ENCODE assay signal across 9 mouse cellular contexts in genomic region chr6:135144516-135144915, GRCm38 (mm10). TPM values are rescaled to one million over a fixed set of nuclear protein-coding genes. Genes with fewer than 3 reads are reported as not detected.
DNase-seq lines count a peak whose midpoint lies in the region; ATAC-seq and TF ChIP-seq lines count a peak whose summit lies in the region.
"Had no signal": no experiment of that assay in that cellular context is flagged by ENCODE, and none has a peak within 500 bp of the region (broad histone marks: within the 10 kb centered on the region; RNA-seq: fewer than 3 reads in every experiment).

No protein-coding gene starts in this region.

- no peak overlapping the region for H3K4me2 ChIP-seq in neural tube, embryonic 11.5 days (ENCODE audit: low read depth)
- no peak overlapping the region for H3K4me2 ChIP-seq in hindbrain, postnatal 0 days (ENCODE audit: low read depth, low read length)
- no peak overlapping the region for H3K4me2 ChIP-seq in neural tube, embryonic 15.5 days
- H3K4me2 ChIP-seq: liver, embryonic 15.5 days had no signal

- 10% methylated on average over 3 of the region's 3 CpGs for WGBS in neural tube, embryonic 11.5 days
- 0% methylated on average over 3 of the region's 3 CpGs for WGBS in hindbrain, postnatal 0 days
- WGBS in neural tube, embryonic 15.5 days: 7% methylated on average over 3 of the region's 3 CpGs

- H3K36me3 ChIP-seq in neural tube, embryonic 11.5 days (ENCODE audit: control insufficient read depth, insufficient read depth, low read length): no peaks in the 10 kb centered on the region
- H3K36me3 ChIP-seq in hindbrain, postnatal 0 days (ENCODE audit: insufficient read depth, low read length): no peaks in the 10 kb centered on the region
- no peaks in the 10 kb centered on the region for H3K36me3 ChIP-seq in neural tube, embryonic 15.5 days

- H3K27me3 ChIP-seq in neural tube, embryonic 11.5 days (ENCODE audit: control insufficient read depth, insufficient read depth, low read length): no peaks in the 10 kb centered on the region
- H3K27me3 ChIP-seq in hindbrain, postnatal 0 days (ENCODE audit: insufficient read depth, low read length): no peaks in the 10 kb centered on the region
- no peaks in the 10 kb centered on the region for H3K27me3 ChIP-seq in neural tube, embryonic 15.5 days (replicated peaks)
- H3K27me3 ChIP-seq: liver, embryonic 15.5 days had no signal

- DNase-seq in frontal cortex, postnatal 25 days (ENCODE audit: low spot score in 2 of 2): no peak
- peak; percentile 44 for DNase-seq in neural tube, embryonic 11.5 days (ENCODE audit: low spot score)
- no peak for DNase-seq in neural tube, embryonic 10.5 days (ENCODE audit: extremely low spot score, low spot score)
- DNase-seq in brain, adult 2 months (ENCODE audit: low read depth, low spot score): peak; percentile 87
- peak; percentile 82 for DNase-seq in hindbrain, postnatal 0 days (ENCODE audit: low spot score)
- DNase-seq in ovary, postnatal 14 days (ENCODE audit: low spot score): no peak

- no peaks in the 10 kb centered on the region for H3K9me3 ChIP-seq in neural tube, embryonic 11.5 days (ENCODE audit: control insufficient read depth, low read length)
- H3K9me3 ChIP-seq in hindbrain, postnatal 0 days (ENCODE audit: low read length): no peaks in the 10 kb centered on the region
- H3K9me3 ChIP-seq in neural tube, embryonic 15.5 days (replicated peaks): no peaks in the 10 kb centered on the region
- H3K9me3 ChIP-seq: liver, embryonic 15.5 days had no signal

- no peak overlapping the region for H3K27ac ChIP-seq in neural tube, embryonic 11.5 days (ENCODE audit: low read depth, low read length)
- no peak overlapping the region for H3K27ac ChIP-seq in hindbrain, postnatal 0 days
- H3K27ac ChIP-seq in neural tube, embryonic 15.5 days (replicated peaks): no peak overlapping the region
- H3K27ac ChIP-seq: liver, embryonic 15.5 days had no signal

- peak; percentile 91 for TF ChIP-seq CTCF in hindbrain, postnatal 0 days (IDR thresholded peaks at IDR 0.05; ENCODE audit: low read depth)

- H3K9ac ChIP-seq in neural tube, embryonic 11.5 days (ENCODE audit: low read length): no peak overlapping the region
- no peak overlapping the region for H3K9ac ChIP-seq in hindbrain, postnatal 0 days (replicated peaks; ENCODE audit: low read length)
- H3K9ac ChIP-seq in neural tube, embryonic 15.5 days (replicated peaks): no peak overlapping the region
- H3K9ac ChIP-seq: liver, embryonic 15.5 days had no signal

- no peaks in the 10 kb centered on the region for H3K4me1 ChIP-seq in neural tube, embryonic 11.5 days (ENCODE audit: control insufficient read depth, insufficient read depth, low read length)
- no peaks in the 10 kb centered on the region for H3K4me1 ChIP-seq in hindbrain, postnatal 0 days (ENCODE audit: insufficient read depth, low read length)
- peaks cover 6% of the 10 kb centered on the region; the same call in 1 of the 2 replicates for H3K4me1 ChIP-seq in neural tube, embryonic 15.5 days
- H3K4me1 ChIP-seq: liver, embryonic 15.5 days had no signal

- no peak overlapping the region for H3K4me3 ChIP-seq in neural tube, embryonic 11.5 days (ENCODE audit: low read depth, low read length)
- H3K4me3 ChIP-seq in hindbrain, postnatal 0 days (ENCODE audit: low read length): no peak overlapping the region
- H3K4me3 ChIP-seq in neural tube, embryonic 15.5 days (replicated peaks): no peak overlapping the region
- H3K4me3 ChIP-seq: liver, embryonic 15.5 days had no signal

- peak; percentile 90 for ATAC-seq in frontal cortex, adult (ENCODE audit: low TSS enrichment)
- ATAC-seq in neural tube, embryonic 11.5 days (ENCODE audit: insufficient read depth, low FRiP score, low TSS enrichment): no peak
- peak; percentile 71 for ATAC-seq in hindbrain, postnatal 0 days
- ATAC-seq in neural tube, embryonic 15.5 days (ENCODE audit: low FRiP score): peak; percentile 68; the same call in 1 of the 2 replicates

RNA-seq across cellular contexts. Expression of gene Gprc5d, which starts 26.4 kb away (rescaled TPM):
- polyA plus RNA-seq in neural tube, embryonic 11.5 days (2014; fragmentation: Nextera tagmentation; extraction: Ambion mirVana): not detected in 2 replicates
- total RNA-seq in hindbrain, postnatal 0 days (2014; rRNA removed): not detected in 2 replicates
- not detected in 2 replicates for polyA plus RNA-seq in hindbrain, postnatal 0 days (2015; fragmentation: Nextera tagmentation; extraction: Ambion mirVana)
- not detected in 2 replicates for polyA plus RNA-seq in neural tube, embryonic 15.5 days (2015; fragmentation: Nextera tagmentation; extraction: Ambion mirVana)

RNA-seq across cellular contexts. Expression of gene Fam234b, which starts 53.3 kb away (rescaled TPM):
- polyA plus RNA-seq in neural tube, embryonic 11.5 days (2014; fragmentation: Nextera tagmentation; extraction: Ambion mirVana): 41.3 and 44.4 TPM in 2 replicates
- 75.7 and 79.0 TPM in 2 replicates for total RNA-seq in hindbrain, postnatal 0 days (2014; rRNA removed)
- polyA plus RNA-seq in hindbrain, postnatal 0 days (2015; fragmentation: Nextera tagmentation; extraction: Ambion mirVana): 86.6 and 92.0 TPM in 2 replicates
- 99.6 and 105 TPM in 2 replicates for polyA plus RNA-seq in neural tube, embryonic 15.5 days (2015; fragmentation: Nextera tagmentation; extraction: Ambion mirVana)

RNA-seq across cellular contexts. Expression of gene Hebp1, which starts 53.3 kb away (rescaled TPM):
- polyA plus RNA-seq in neural tube, embryonic 11.5 days (2014; fragmentation: Nextera tagmentation; extraction: Ambion mirVana): 2.8 and 3.0 TPM in 2 replicates
- 5.7 and 8.3 TPM in 2 replicates for total RNA-seq in hindbrain, postnatal 0 days (2014; rRNA removed)
- polyA plus RNA-seq in hindbrain, postnatal 0 days (2015; fragmentation: Nextera tagmentation; extraction: Ambion mirVana): 10.3 and 13.2 TPM in 2 replicates
- 6.2 and 10.8 TPM in 2 replicates for polyA plus RNA-seq in neural tube, embryonic 15.5 days (2015; fragmentation: Nextera tagmentation; extraction: Ambion mirVana)

Comparison
In these comparisons a context has a peak if more than half of its experiments do, and no peak if none do; other contexts are left out.
1. DNase-seq: peak in neural tube, embryonic 11.5 days (single experiment), brain, adult 2 months (single experiment) and hindbrain, postnatal 0 days (single experiment); none in frontal cortex, postnatal 25 days (0 of 2), neural tube, embryonic 10.5 days (single experiment) and ovary, postnatal 14 days (single experiment).